Mouse (Mus musculus) embryonic fibroblast, embryonic 13.5 days (primary cell): ENCODE measurements at regions not wholly inside any gene's neighbourhood (a gene's known extent, or its start where the extent isn't known, plus 50 kb on each side); places are given as distances from the start of the nearest gene placed in this dataset.

Experiments used
- CTCF ChIP-seq: IDR thresholded peaks from 2 replicates; pipeline ENCODE4 v1.5.1; 2011; ENCODE audit warnings: mild to moderate bottlenecking, control low read depth, low read length, moderate library complexity, borderline replicate concordance; ENCODE audit not compliant: insufficient read depth
- POLR2A ChIP-seq: IDR thresholded peaks from 2 replicates; pipeline ENCODE4 v1.6.1; 2011; ENCODE audit warnings: low read depth, mild to moderate bottlenecking, control low read depth, low read length, moderate library complexity

- TF ChIP-seq POLR2A (no peak), CTCF (no peak)
Measured at GRCm38 (mm10) chr9:14199983-14200700, 74.7 kb upstream of the Sesn3 start.
